ENCODE assay signal across 16 mouse cellular contexts in the genomic region with DNA sequence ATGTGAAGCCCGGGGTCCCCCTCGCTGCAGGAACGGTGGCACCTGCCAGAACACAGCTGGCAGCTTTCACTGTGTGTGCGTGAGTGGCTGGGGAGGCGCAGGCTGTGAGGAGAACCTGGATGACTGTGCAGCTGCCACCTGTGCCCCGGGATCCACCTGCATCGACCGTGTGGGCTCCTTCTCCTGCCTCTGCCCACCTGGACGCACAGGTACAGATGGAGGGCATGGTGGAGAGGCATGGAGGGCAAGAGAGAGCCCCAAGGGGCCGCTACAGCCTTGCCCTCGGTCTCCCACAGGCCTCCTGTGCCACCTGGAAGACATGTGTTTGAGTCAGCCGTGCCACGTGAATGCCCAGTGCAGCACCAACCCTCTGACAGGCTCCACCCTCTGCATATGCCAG.
"Had no signal": no experiment of that assay in that cellular context is flagged by ENCODE, and none has a peak within 500 bp of the region (broad histone marks: within the 10 kb centered on the region; RNA-seq: fewer than 3 reads in every experiment).

No protein-coding gene starts in this region.

- DNase-seq: retina, postnatal 1 day; right cerebral cortex, adult 18-20 months; right cerebral cortex, postnatal 14 days; right cerebral cortex, postnatal 25 days; right cerebral cortex, postnatal 4 days; spleen, adult 18-20 months; thymus, adult 18-20 months; thymus, adult 2 months; thymus, postnatal 14 days; thymus, postnatal 25 days; thymus, postnatal 36 days; thymus, postnatal 4 days had no signal

- H3K9me3 ChIP-seq: neural tube, embryonic 13.5 days; neural tube, embryonic 15.5 days; stomach, embryonic 15.5 days had no signal

- H3K4me3 ChIP-seq: neural tube, embryonic 13.5 days; neural tube, embryonic 15.5 days; stomach, embryonic 15.5 days had no signal

- H3K36me3 ChIP-seq: neural tube, embryonic 13.5 days; neural tube, embryonic 15.5 days; stomach, embryonic 15.5 days had no signal

- H3K9ac ChIP-seq: neural tube, embryonic 13.5 days; neural tube, embryonic 15.5 days; stomach, embryonic 15.5 days had no signal

- H3K27ac ChIP-seq: neural tube, embryonic 13.5 days; neural tube, embryonic 15.5 days; stomach, embryonic 15.5 days; stomach, postnatal 0 days had no signal

- H3K27me3 ChIP-seq: neural tube, embryonic 13.5 days; neural tube, embryonic 15.5 days; stomach, embryonic 15.5 days had no signal
